Mouse (Mus musculus) CD4-positive naive resting alpha-beta T cell, adult 76 days (primary cell): Measurements from ENCODE around the gene Sh2d6. TPM values are rescaled to one million over a fixed set of nuclear protein-coding genes. Genes with fewer than 3 reads are reported as not detected.

Source experiments
- total RNA-seq: library from RNA; stranded (reverse); gene quantifications from one replicate; pipeline ENCODE4 v1.2.4, GENCODE M21; 2023

The Sh2d6 gene
- total RNA-seq = not detected

GRCm38 (mm10) chr6:72521607-72522006 lies at the start of gene Sh2d6:
Sh2d6 (minus strand) TSS chr6:72521707.

GRCm38 (mm10) chr6:72544283-72544987 lies 22.9 kb upstream of the Sh2d6 start, which contains the start of gene Capg:
Capg (plus strand) TSS chr6:72544391.

Other genes with a start within 250 kb of the Sh2d6 start
- gene Sftpb, start 217.1 kb downstream of the Sh2d6 start, total RNA-seq = not detected
- 41.9 TPM for gene Usp39, start 176.5 kb downstream of the Sh2d6 start, total RNA-seq
- gene 0610030E20Rik, start 174.4 kb downstream of the Sh2d6 start, total RNA-seq = 37.4 TPM
- gene Tmem150a, start 166.3 kb downstream of the Sh2d6 start, total RNA-seq = 4.0 TPM
- gene Rnf181, start 154.8 kb downstream of the Sh2d6 start, total RNA-seq = 60.6 TPM
- gene Vamp5, start 141.2 kb downstream of the Sh2d6 start, total RNA-seq = 13.3 TPM
- gene Vamp8, start 131.0 kb downstream of the Sh2d6 start, total RNA-seq = 57.2 TPM
- 13.5 TPM for gene Ggcx, start 107.4 kb downstream of the Sh2d6 start, total RNA-seq
- gene Mat2a, start 82.1 kb downstream of the Sh2d6 start, total RNA-seq = 190 TPM
- gene Capg, start 22.7 kb upstream of the Sh2d6 start, total RNA-seq = 42.4 TPM
- 12.2 TPM for gene Elmod3, start 76.7 kb upstream of the Sh2d6 start, total RNA-seq
- 5.2 TPM for gene Retsat, start 76.8 kb upstream of the Sh2d6 start, total RNA-seq
- 193 TPM for gene Tgoln1, start 95.3 kb upstream of the Sh2d6 start, total RNA-seq